In the genomic region with DNA sequence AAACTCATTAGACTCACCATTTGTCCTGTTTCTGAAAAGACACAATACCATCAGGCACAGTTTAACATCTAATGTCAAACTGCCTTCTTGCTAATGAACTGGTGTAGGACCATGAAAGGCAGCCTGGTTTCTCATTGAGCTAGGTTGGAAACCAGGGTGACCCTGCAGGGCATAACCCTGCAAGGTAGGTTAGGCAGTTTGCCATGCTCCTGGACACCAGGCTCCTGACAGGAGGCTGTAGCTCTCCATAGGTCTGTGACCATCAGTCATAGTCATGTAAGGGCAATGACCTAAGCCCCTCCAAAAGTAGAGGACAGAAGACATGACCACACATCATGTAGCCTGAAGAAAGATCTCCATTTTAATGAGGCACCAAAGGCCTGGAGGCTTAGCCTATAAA, we compare ENCODE assay signal across 33 mouse cellular contexts.
"Had no signal": no experiment of that assay in that cellular context is flagged by ENCODE, and none has a peak within 500 bp of the region (broad histone marks: within the 10 kb centered on the region; RNA-seq: fewer than 3 reads in every experiment).

No protein-coding gene starts in this region.

- ATAC-seq: hindbrain, embryonic 16.5 days; hindbrain, postnatal 0 days; inflammation-experienced regulatory T-cells, adult 6 months; intestine, embryonic 15.5 days; intestine, embryonic 16.5 days; intestine, postnatal 0 days had no signal

- H3K4me3 ChIP-seq: heart, embryonic 10.5 days; heart, embryonic 12.5 days; heart, embryonic 13.5 days; heart, embryonic 15.5 days; hindbrain, embryonic 10.5 days; hindbrain, embryonic 12.5 days; hindbrain, embryonic 13.5 days; hindbrain, embryonic 15.5 days; intestine, embryonic 15.5 days; layer of hippocampus, adult 2 months; left cerebral cortex, adult 2 months had no signal

- H3K4me1 ChIP-seq: heart, embryonic 10.5 days; heart, embryonic 12.5 days; heart, embryonic 13.5 days; heart, embryonic 15.5 days; hindbrain, embryonic 10.5 days; hindbrain, embryonic 12.5 days; hindbrain, embryonic 13.5 days; hindbrain, embryonic 15.5 days; intestine, embryonic 15.5 days had no signal

- H3K4me2 ChIP-seq: heart, embryonic 11.5 days; heart, embryonic 12.5 days; heart, embryonic 13.5 days; heart, embryonic 15.5 days; hindbrain, embryonic 12.5 days; hindbrain, embryonic 13.5 days; hindbrain, embryonic 14.5 days; hindbrain, embryonic 15.5 days; intestine, embryonic 15.5 days had no signal

- H3K9ac ChIP-seq: heart, embryonic 12.5 days; heart, embryonic 13.5 days; heart, embryonic 15.5 days; hindbrain, embryonic 12.5 days; hindbrain, embryonic 13.5 days; hindbrain, embryonic 14.5 days; hindbrain, embryonic 15.5 days; intestine, embryonic 15.5 days had no signal

- DNase-seq: heart, postnatal 10 days; heart, postnatal 14 days; heart, postnatal 36 days; heart, postnatal 4 days; kidney, adult 11 months; kidney, adult 18-20 months; kidney, adult 8-10 months; kidney, adult 9 months; kidney, postnatal 10 days; kidney, postnatal 14 days; kidney, postnatal 25 days; kidney, postnatal 4 days; layer of hippocampus, adult 9-11 months; layer of hippocampus, postnatal 36 days had no signal

- H3K27ac ChIP-seq: heart, embryonic 10.5 days; heart, embryonic 13.5 days; heart, embryonic 15.5 days; hindbrain, embryonic 10.5 days; hindbrain, embryonic 12.5 days; hindbrain, embryonic 13.5 days; hindbrain, embryonic 14.5 days; hindbrain, embryonic 15.5 days; hindbrain, postnatal 0 days; intestine, embryonic 15.5 days; kidney, postnatal 0 days; layer of hippocampus, adult 2 months; left cerebral cortex, adult 2 months had no signal

- H3K36me3 ChIP-seq: heart, embryonic 10.5 days; heart, embryonic 12.5 days; heart, embryonic 13.5 days; heart, embryonic 15.5 days; hindbrain, embryonic 10.5 days; hindbrain, embryonic 12.5 days; hindbrain, embryonic 13.5 days; hindbrain, embryonic 15.5 days; intestine, embryonic 15.5 days had no signal

- H3K9me3 ChIP-seq: heart, embryonic 10.5 days; heart, embryonic 12.5 days; heart, embryonic 13.5 days; heart, embryonic 15.5 days; hindbrain, embryonic 10.5 days; hindbrain, embryonic 12.5 days; hindbrain, embryonic 13.5 days; hindbrain, embryonic 15.5 days; intestine, embryonic 15.5 days had no signal

- H3K27me3 ChIP-seq: heart, embryonic 12.5 days; heart, embryonic 13.5 days; heart, embryonic 15.5 days; hindbrain, embryonic 12.5 days; hindbrain, embryonic 13.5 days; hindbrain, embryonic 15.5 days; intestine, embryonic 15.5 days had no signal
